ENCODE assay signal across 8 mouse cellular contexts in the genomic region with DNA sequence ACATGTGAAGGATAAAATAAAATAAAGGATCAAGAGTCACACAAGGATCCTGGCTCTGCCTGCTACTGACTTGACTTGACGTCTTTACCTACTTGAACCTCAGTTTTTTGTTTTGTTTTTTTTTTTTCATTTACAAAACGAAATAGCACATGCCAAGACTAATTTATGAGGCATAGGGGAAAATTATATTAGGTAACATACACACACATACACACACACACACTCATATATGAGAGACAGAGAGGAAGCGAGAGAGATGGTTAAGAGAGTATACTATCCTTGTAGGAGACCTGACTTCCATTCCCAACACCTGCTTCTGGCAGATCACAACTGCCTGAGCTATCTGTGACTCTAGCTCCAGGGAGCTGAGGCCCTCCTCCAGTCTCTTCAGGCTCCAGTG. TPM values are rescaled to one million over a fixed set of nuclear protein-coding genes. Genes with fewer than 3 reads are reported as not detected.
A peak's percentile ranks its signal among the peaks of the same experiment; 100 is the strongest.
DNase-seq lines count a peak whose midpoint lies in the region; ATAC-seq lines count a peak whose summit lies in the region.

Macf1 (minus strand) TSS at position 101 of the 400 bp plus-strand sequence.

- H3K4me3 ChIP-seq in lung, embryonic 16.5 days (ENCODE audit: low read length): no peak within 1 kb of the TSS
- H3K4me3 ChIP-seq in embryonic facial prominence, embryonic 11.5 days (ENCODE audit: low read depth, low read length): no peak within 1 kb of the TSS
- no peak within 1 kb of the TSS for H3K4me3 ChIP-seq in heart, embryonic 13.5 days
- H3K4me3 ChIP-seq in neural tube, embryonic 12.5 days: peak within 1 kb of the TSS; percentile 87; the same call in 1 of the 2 replicates

- no peak for ATAC-seq in lung, embryonic 16.5 days (ENCODE audit: low read depth)
- ATAC-seq in embryonic facial prominence, embryonic 11.5 days (replicated peaks; ENCODE audit: insufficient number of reproducible peaks, low FRiP score, low TSS enrichment, low read depth): no peak
- ATAC-seq in heart, embryonic 13.5 days (ENCODE audit: extremely low read depth, insufficient number of reproducible peaks, low FRiP score, low TSS enrichment): no peak
- ATAC-seq in neural tube, embryonic 12.5 days (ENCODE audit: low FRiP score, low read depth): no peak

- WGBS in lung, embryonic 16.5 days: 72% methylated on average over 3 of the region's 3 CpGs
- 79% methylated on average over 3 of the region's 3 CpGs for WGBS in embryonic facial prominence, embryonic 11.5 days
- 81% methylated on average over 3 of the region's 3 CpGs for WGBS in heart, embryonic 13.5 days
- 87% methylated on average over 3 of the region's 3 CpGs for WGBS in neural tube, embryonic 12.5 days

- H3K9ac ChIP-seq in lung, embryonic 16.5 days (ENCODE audit: low read length): no peak within 1 kb of the TSS
- no peak within 1 kb of the TSS for H3K9ac ChIP-seq in embryonic facial prominence, embryonic 11.5 days (replicated peaks; ENCODE audit: low read length)
- no peak within 1 kb of the TSS for H3K9ac ChIP-seq in heart, embryonic 13.5 days
- no peak within 1 kb of the TSS for H3K9ac ChIP-seq in neural tube, embryonic 12.5 days

- H3K27me3 ChIP-seq in lung, embryonic 16.5 days (ENCODE audit: control insufficient read depth, insufficient read depth, low read depth, low read length): peaks cover 17% of the 10 kb centered on the region
- H3K27me3 ChIP-seq in embryonic facial prominence, embryonic 11.5 days (ENCODE audit: control insufficient read depth, insufficient read depth, low read length): peaks cover 9% of the 10 kb centered on the region; the same call in 1 of the 2 replicates
- H3K27me3 ChIP-seq in heart, embryonic 13.5 days (replicated peaks): peaks cover 14% of the 10 kb centered on the region; the same call in 1 of the 2 replicates
- H3K27me3 ChIP-seq in neural tube, embryonic 12.5 days (replicated peaks): no peaks in the 10 kb centered on the region

- no peak within 1 kb of the TSS for H3K4me2 ChIP-seq in lung, embryonic 16.5 days (ENCODE audit: low read depth, low read length)
- no peak within 1 kb of the TSS for H3K4me2 ChIP-seq in embryonic facial prominence, embryonic 11.5 days (ENCODE audit: low read depth, low read length)
- no peak within 1 kb of the TSS for H3K4me2 ChIP-seq in heart, embryonic 13.5 days
- H3K4me2 ChIP-seq in neural tube, embryonic 12.5 days (replicated peaks): peak within 1 kb of the TSS; percentile 99

- intact Hi-C loops in left cerebral cortex, postnatal 10 days (cut with DNase I): no loop called here

- peaks cover 7% of the 10 kb centered on the region; the same call in 1 of the 2 replicates for H3K4me1 ChIP-seq in lung, embryonic 16.5 days (replicated peaks; ENCODE audit: control insufficient read depth, insufficient read depth, low read length)
- peaks cover 8% of the 10 kb centered on the region; the same call in 1 of the 2 replicates for H3K4me1 ChIP-seq in embryonic facial prominence, embryonic 11.5 days (ENCODE audit: control insufficient read depth, insufficient read depth, low read length)
- H3K4me1 ChIP-seq in heart, embryonic 13.5 days: peaks cover 41% of the 10 kb centered on the region
- peaks cover 28% of the 10 kb centered on the region for H3K4me1 ChIP-seq in neural tube, embryonic 12.5 days

- H3K9me3 ChIP-seq in lung, embryonic 16.5 days (ENCODE audit: control insufficient read depth, low read length): no peaks in the 10 kb centered on the region
- H3K9me3 ChIP-seq in embryonic facial prominence, embryonic 11.5 days (replicated peaks; ENCODE audit: control insufficient read depth, low read length): no peaks in the 10 kb centered on the region
- no peaks in the 10 kb centered on the region for H3K9me3 ChIP-seq in heart, embryonic 13.5 days
- H3K9me3 ChIP-seq in neural tube, embryonic 12.5 days: no peaks in the 10 kb centered on the region

- no peak within 1 kb of the TSS for H3K27ac ChIP-seq in lung, embryonic 16.5 days (ENCODE audit: low read length)
- H3K27ac ChIP-seq in embryonic facial prominence, embryonic 11.5 days (replicated peaks; ENCODE audit: low read depth, low read length): no peak within 1 kb of the TSS
- H3K27ac ChIP-seq in heart, embryonic 13.5 days (replicated peaks): no peak within 1 kb of the TSS
- no peak within 1 kb of the TSS for H3K27ac ChIP-seq in neural tube, embryonic 12.5 days

- DNase-seq in lung, adult 18-20 months: no peak
- no peak for DNase-seq in embryonic facial prominence, embryonic 11.5 days (ENCODE audit: low spot score)
- DNase-seq in left cerebral cortex, postnatal 10 days (ENCODE audit: extremely low spot score in 1 of 2, low spot score in 2 of 2): no peak
- no peak for DNase-seq in frontal cortex, postnatal 10 days (ENCODE audit: low spot score in 2 of 2)
- DNase-seq in kidney, postnatal 10 days: no peak

- no peaks in the 10 kb centered on the region for H3K36me3 ChIP-seq in lung, embryonic 16.5 days (ENCODE audit: control insufficient read depth, insufficient read depth, low read length)
- H3K36me3 ChIP-seq in embryonic facial prominence, embryonic 11.5 days (replicated peaks; ENCODE audit: control insufficient read depth, insufficient read depth, low read depth, low read length): no peaks in the 10 kb centered on the region
- peaks cover 16% of the 10 kb centered on the region for H3K36me3 ChIP-seq in heart, embryonic 13.5 days
- H3K36me3 ChIP-seq in neural tube, embryonic 12.5 days: peaks cover 7% of the 10 kb centered on the region; the same call in 1 of the 2 replicates

RNA-seq across cellular contexts. Expression of gene Macf1, which starts in this region (rescaled TPM):
- 77.8 and 89.5 TPM in 2 replicates for polyA plus RNA-seq in lung, embryonic 16.5 days (2015; fragmentation: Nextera tagmentation; extraction: Ambion mirVana)
- polyA plus RNA-seq in embryonic facial prominence, embryonic 11.5 days (2014; fragmentation: Nextera tagmentation; extraction: Ambion mirVana): 63.9 and 70.2 TPM in 2 replicates
- polyA plus RNA-seq in heart, embryonic 13.5 days (2015; fragmentation: Nextera tagmentation; extraction: Ambion mirVana): 43.7 and 44.6 TPM in 2 replicates
- total RNA-seq in left cerebral cortex, postnatal 10 days (2021): 100 to 1,000 TPM; 243 to 256 TPM
- polyA plus RNA-seq in neural tube, embryonic 12.5 days (2016; fragmentation: Nextera tagmentation; extraction: Ambion mirVana): 61.8 and 62.7 TPM in 2 replicates
